Mouse (Mus musculus): ENCODE data around the gene Olfr466. TPM values are rescaled to one million over a fixed set of nuclear protein-coding genes. Genes with fewer than 3 reads are reported as not detected.
A peak's percentile ranks its signal among the peaks of the same experiment; 100 is the strongest.

Olfr466 gene
- total and polyA plus RNA-seq, 3 experiments: not detected

DNA sequence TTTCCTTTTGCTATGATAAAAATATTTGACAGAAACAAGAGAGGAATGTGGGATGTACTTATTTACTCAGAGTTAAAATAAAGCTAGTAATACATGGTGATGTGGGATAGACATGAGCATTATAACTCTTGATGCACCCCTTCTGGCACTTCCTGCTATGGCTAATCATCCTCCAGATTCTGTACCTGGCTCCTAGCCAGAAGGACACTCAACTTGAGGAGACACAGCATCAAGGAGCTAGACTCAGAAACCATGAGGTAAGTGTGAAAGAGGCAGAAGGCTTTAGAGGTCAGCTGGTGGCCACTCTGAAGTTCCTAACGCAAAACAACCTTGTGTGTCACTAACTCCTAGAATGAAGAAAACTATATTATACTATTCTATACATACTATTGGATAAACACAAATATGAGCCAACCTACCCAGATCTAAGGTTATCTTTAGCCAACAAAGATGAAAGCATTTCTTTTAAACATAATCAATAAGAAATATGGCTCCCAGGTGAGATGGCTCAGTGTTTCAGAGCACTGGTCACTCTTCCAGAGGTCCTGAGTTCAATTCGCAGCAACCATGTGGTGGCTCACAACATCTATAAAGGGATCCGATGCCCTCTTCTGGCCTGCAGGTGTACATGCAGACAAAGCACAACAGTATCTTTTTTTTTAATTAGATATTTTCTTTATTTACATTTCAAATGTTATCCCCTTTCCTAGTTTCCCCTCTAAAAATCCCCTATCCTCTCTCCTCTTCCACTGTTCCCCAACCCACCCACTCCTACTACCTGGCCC lies 22.8 kb upstream of the Olfr466 start:
- H3K27ac ChIP-seq (ENCODE audit: insufficient read depth, low read depth): no peak overlapping the region
- no peaks in the 10 kb centered on the region for H3K27me3 ChIP-seq (replicated peaks)
- no peak overlapping the region for H3K9ac ChIP-seq (ENCODE audit: insufficient read depth, low read depth)
- dilution Hi-C loops (cut with MboI; ENCODE audit: extremely low pct_ligation_motif_present, extremely low pct_unique_long_range_greater_than_20kb, low sequenced_read_pairs) (no loop called here), in situ Hi-C loops (cut with MboI; ENCODE audit: low pct_ligation_motif_present, low pct_unique_long_range_greater_than_20kb, low sequenced_read_pairs) (loop anchor here (5.0 kb wide), 1 partner anchor 90 kb away; no protein-coding TSS in a partner anchor)
- no peaks in the 10 kb centered on the region for H3K4me1 ChIP-seq (ENCODE audit: control insufficient read depth in 1 of 2, insufficient read depth in 2 of 2)
- H3K4me3 ChIP-seq (replicated peaks in 1 of 3; ENCODE audit: low read depth in 2 of 3, low read length in 2 of 3, poor library complexity in 1 of 3): no peak overlapping the region
- peak; percentile 35 for TF ChIP-seq RAD21 (IDR thresholded peaks at IDR 0.05; ENCODE audit: low read depth, low read length)
- no peak for TF ChIP-seq EP300 (IDR thresholded peaks at IDR 0.05; ENCODE audit: low read length)
- no peak for TF ChIP-seq NELFE (IDR thresholded peaks at IDR 0.05; ENCODE audit: low read depth, low read length)
- TF ChIP-seq UBTF (IDR thresholded peaks at IDR 0.05; ENCODE audit: low read depth, low read length): no peak
- TF ChIP-seq PAX5 (IDR thresholded peaks at IDR 0.05; ENCODE audit: low read length): no peak
- peak in 1 of 2 experiments; percentile 48; a peak in 2 of 4 replicates for TF ChIP-seq CTCF (conservative IDR thresholded peaks at IDR 0.05 in 1 of 2, IDR thresholded peaks at IDR 0.05 in 1 of 2; ENCODE audit: low read depth in 2 of 2, low read length in 2 of 2)
- no peak for TF ChIP-seq ZNF384 (IDR thresholded peaks at IDR 0.05; ENCODE audit: low read depth, low read length)
- no peak for TF ChIP-seq MXI1 (IDR thresholded peaks at IDR 0.05; ENCODE audit: low read depth, low read length)
- TF ChIP-seq SMC3 (IDR thresholded peaks at IDR 0.05; ENCODE audit: low read depth, low read length): no peak; the same call in 1 of the 2 replicates
- no peak for TF ChIP-seq MEF2A (IDR thresholded peaks at IDR 0.05; ENCODE audit: borderline replicate concordance, low read depth, low read length)
- no peaks in the 10 kb centered on the region for H3K79me2 ChIP-seq (replicated peaks; ENCODE audit: control insufficient read depth, extremely low read depth, insufficient read depth, poor library complexity, severe bottlenecking)
- no peaks in the 10 kb centered on the region for H3K36me3 ChIP-seq (replicated peaks in 1 of 2; ENCODE audit: control insufficient read depth in 1 of 2, insufficient read depth in 1 of 2, low read length in 1 of 2)
- DNase-seq (ENCODE audit: extremely low read depth): peak; percentile 24
- H3K9me3 ChIP-seq (replicated peaks; ENCODE audit: low read length): no peaks in the 10 kb centered on the region
- H3K4me2 ChIP-seq (ENCODE audit: insufficient read depth, low read depth, poor library complexity, severe bottlenecking): no peak overlapping the region

DNA sequence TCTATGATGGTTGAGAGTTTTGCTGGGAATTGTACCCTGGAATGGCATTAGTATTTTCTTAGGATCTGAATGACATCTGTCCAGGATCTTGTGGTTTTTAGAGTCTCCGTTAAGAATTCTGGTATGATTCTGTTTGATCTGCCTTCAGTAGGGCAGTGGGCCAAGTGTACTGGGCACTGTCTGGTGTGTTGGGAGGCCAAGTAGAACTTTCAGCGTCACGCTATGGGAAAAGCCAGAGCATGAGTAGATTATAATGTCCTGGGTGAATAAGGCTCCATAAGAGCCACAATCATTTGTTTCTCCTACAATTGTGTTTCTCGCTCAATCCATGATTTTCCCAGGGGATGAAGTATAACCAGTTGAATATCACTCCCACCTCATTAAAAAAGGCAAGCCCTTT lies 12.3 kb upstream of the Olfr466 start, which contains the start of gene Olfr465-ps1:
Gene Olfr465-ps1, plus strand, starts transcription at position 301 of the 400 bp plus-strand sequence.
- dilution Hi-C loops (cut with MboI; ENCODE audit: extremely low pct_ligation_motif_present, extremely low pct_unique_long_range_greater_than_20kb, low sequenced_read_pairs) (no loop called here), in situ Hi-C loops (cut with MboI; ENCODE audit: low pct_ligation_motif_present, low pct_unique_long_range_greater_than_20kb, low sequenced_read_pairs) (no loop called here)
- TF ChIP-seq MAX (IDR thresholded peaks at IDR 0.05; ENCODE audit: low read length): no peak
- TF ChIP-seq ZC3H11A (IDR thresholded peaks at IDR 0.05; ENCODE audit: low read depth, low read length): no peak
- TF ChIP-seq E2F4 (IDR thresholded peaks at IDR 0.05; ENCODE audit: insufficient replicate concordance, low read depth, low read length): no peak
- TF ChIP-seq ELF1 (IDR thresholded peaks at IDR 0.05; ENCODE audit: low read depth, low read length): no peak
- TF ChIP-seq ZMIZ1 (IDR thresholded peaks at IDR 0.05; ENCODE audit: low read depth, low read length): no peak
- TF ChIP-seq GABPA (IDR thresholded peaks at IDR 0.05; ENCODE audit: insufficient replicate concordance, low read depth, low read length): no peak
- TF ChIP-seq CHD1 (IDR thresholded peaks at IDR 0.05; ENCODE audit: low read depth, low read length): no peak
- no peak for TF ChIP-seq CTCF (conservative IDR thresholded peaks at IDR 0.05 in 1 of 2, IDR thresholded peaks at IDR 0.05 in 1 of 2; ENCODE audit: low read depth in 2 of 2, low read length in 2 of 2)
- no peak for TF ChIP-seq TCF12 (IDR thresholded peaks at IDR 0.05; ENCODE audit: low read depth, low read length)
- TF ChIP-seq TBP (conservative IDR thresholded peaks at IDR 0.05; ENCODE audit: low read depth, low read length): no peak
- TF ChIP-seq NRF1 (IDR thresholded peaks at IDR 0.05; ENCODE audit: low read depth, low read length): no peak
- TF ChIP-seq USF1 (IDR thresholded peaks at IDR 0.05; ENCODE audit: low read depth, low read length): no peak
- no peak for TF ChIP-seq MEF2A (IDR thresholded peaks at IDR 0.05; ENCODE audit: borderline replicate concordance, low read depth, low read length)
- Histone ChIP-seq H3K79me2 (replicated peaks; ENCODE audit: control insufficient read depth, extremely low read depth, insufficient read depth, poor library complexity, severe bottlenecking) (no peaks in the 10 kb centered on the region), H3K4me1 (ENCODE audit: control insufficient read depth in 1 of 2, insufficient read depth in 2 of 2) (no peaks in the 10 kb centered on the region), H3K27ac (ENCODE audit: insufficient read depth, low read depth) (no peak within 1 kb of the TSS), H3K4me3 (replicated peaks in 1 of 3; ENCODE audit: low read depth in 2 of 3, low read length in 2 of 3, poor library complexity in 1 of 3) (no peak within 1 kb of the TSS), H3K36me3 (replicated peaks in 1 of 2; ENCODE audit: control insufficient read depth in 1 of 2, insufficient read depth in 1 of 2, low read length in 1 of 2) (no peaks in the 10 kb centered on the region), H3K27me3 (replicated peaks) (no peaks in the 10 kb centered on the region), H3K4me2 (ENCODE audit: insufficient read depth, low read depth, poor library complexity, severe bottlenecking) (no peak within 1 kb of the TSS), H3K9me3 (replicated peaks; ENCODE audit: low read length) (no peaks in the 10 kb centered on the region), H3K9ac (ENCODE audit: insufficient read depth, low read depth) (no peak within 1 kb of the TSS)
- no peak for DNase-seq (ENCODE audit: extremely low read depth)
